Mouse (Mus musculus): ENCODE measurements at regions not wholly inside any gene's neighbourhood (a gene's known extent, or its start where the extent isn't known, plus 50 kb on each side); places are given as distances from the start of the nearest gene placed in this dataset.

DNA sequence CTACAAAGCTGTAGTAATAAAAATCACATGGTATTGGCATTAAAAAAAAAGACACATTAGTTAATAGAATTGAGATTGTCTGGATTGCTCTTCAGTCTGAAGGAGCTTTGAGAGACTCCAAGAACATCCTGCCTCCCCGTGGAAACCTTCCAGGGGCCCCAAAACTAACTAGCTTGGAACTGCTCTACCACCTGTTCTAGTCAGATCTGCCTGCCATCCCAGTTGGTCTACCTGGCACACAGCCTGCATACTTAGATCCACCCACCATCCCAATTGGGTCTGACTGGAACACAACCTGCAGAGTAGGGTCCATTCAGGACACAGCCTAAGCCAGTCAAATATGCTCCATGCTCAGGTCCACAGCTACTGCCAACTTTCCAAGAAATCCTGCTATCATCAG lies 503.6 kb downstream of the Rapgef2 start:
- DNase-seq (ENCODE audit: low spot score) = no peak

DNA sequence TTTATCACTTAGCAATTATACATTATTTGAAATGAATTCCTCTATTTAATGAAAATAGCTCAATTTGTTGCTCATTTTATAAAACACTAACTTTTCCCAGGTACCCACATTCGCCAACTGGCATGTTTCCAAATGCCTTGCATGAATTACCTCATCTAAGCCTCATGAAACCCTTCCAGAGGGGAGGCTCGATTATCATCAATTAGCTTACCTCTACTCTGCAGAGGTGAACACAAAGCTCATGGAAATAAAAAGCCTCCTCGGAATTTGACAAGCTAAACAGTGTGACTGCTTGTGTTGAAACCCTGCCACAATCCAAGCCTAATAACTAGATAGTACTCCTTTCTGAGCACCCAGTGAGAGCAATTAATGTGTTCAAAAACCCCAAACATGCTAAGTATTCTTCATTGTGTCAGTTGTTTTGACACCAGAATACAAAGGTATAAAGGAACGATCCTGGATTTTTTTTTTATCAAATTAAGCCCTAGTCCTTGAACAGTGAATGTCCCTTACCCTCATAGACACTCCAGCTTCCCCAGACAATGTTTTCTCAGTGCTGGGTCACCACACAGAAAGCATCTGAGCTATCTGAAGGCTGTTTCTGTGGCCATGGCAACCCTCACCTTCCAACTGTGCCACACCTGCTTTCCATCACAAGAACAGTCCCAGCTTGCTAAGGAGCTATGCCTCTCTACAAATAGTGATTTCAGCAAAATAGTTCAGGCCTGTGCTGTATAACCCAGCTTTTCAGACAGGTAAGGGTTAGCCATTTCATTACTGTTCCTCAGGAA lies 530.4 kb downstream of the Rapgef2 start:
- DNase-seq (ENCODE audit: low spot score) = no peak

DNA sequence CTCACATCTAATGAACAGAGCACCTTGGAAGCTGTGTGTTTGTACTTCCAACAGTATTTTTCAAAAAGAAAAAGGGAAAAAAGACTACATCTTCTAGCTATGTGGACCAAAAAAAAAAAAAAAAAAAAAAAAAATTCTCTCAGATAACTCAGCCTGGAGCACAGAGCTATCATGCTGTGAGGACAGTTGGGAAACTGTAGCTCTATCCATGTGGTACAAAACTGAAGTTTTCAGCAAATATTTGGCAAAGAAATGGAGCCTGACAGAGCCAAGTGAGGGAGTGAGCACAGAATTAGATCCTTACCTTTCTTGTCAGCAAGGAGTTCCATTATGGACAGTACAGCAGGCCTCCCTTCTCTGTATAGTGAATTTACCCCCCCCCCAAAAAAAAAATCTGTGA lies 550.2 kb downstream of the Rapgef2 start:
- DNase-seq (ENCODE audit: low spot score) = no peak

DNA sequence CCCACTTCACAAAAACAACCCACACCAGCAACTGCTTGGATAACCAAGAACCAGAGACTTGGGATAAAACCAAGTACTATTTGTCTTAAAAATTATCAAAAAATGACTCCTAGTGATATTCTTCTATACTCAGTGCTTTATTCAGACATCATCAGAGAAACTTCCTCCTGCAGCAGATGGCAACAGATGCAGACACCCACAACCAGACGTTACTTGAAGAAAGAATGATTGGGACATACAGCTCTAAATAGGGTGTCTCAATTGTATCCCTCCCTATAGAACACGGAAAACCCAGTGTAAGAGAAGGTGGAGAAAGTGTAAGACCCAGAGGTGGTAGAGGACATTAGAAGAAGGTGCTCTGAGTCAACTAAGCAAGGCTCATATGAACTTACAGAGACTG lies 569.6 kb downstream of the Rapgef2 start:
- DNase-seq (ENCODE audit: low spot score) = no peak

DNA sequence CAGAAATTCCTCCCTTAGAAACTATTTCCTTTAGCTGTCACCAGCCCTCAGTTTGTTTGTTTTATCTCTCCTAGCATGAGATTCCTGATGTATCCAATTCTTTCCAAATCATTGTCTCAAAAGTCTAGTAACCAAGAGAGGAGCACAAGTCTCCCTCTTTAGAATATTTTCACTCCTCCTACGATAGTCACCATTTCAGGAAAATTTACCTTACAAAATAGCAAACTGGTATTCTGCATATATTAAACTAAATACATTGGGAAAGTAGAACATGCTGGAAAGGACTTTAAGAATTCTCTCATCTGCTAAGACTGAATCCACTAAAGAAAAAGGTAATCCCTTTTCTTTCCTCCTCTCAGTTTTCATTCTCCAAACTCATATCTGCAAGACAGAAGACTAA lies 578.6 kb downstream of the Rapgef2 start:
- no peak for DNase-seq (ENCODE audit: low spot score)

DNA sequence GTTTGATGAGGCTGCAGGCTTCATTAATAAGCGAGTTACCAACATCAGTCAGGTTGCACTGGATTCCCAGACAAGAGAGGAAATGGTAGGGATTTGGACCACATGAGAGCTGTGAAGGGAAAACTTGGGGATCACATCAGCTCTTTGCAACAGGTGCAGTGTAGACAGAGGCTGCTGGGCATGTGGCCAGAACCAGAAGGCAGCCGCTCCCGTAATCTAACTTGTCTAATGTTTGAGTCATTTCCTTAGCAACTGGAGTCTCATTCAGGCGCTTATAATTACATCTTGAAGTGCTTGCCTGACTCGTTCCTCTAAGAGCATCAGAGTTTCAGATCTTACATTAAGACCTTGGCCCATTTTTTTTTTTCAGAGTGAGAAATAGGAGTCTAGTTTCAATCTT lies 587.4 kb downstream of the Rapgef2 start:
- no peak for DNase-seq (ENCODE audit: low spot score)

DNA sequence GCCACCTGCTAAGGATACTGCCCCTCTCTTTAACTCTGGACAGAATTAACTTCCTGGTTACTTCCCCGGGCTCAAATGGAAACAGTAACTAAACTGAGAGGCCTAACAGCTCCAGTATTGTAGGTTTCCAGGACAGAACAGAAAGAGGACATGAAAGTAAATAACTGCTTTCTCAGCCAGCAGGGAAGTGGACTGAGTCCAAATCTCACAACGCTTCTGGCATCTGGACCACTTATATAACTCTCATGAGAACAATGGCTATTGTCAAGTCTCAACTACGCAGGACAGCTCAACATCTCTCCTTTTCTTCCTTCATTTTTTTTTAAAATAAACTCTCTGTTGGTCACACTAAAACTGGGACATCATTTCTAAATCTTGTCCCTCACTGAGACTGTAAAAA lies 594.8 kb downstream of the Rapgef2 start:
- no peak for DNase-seq (ENCODE audit: low spot score)

DNA sequence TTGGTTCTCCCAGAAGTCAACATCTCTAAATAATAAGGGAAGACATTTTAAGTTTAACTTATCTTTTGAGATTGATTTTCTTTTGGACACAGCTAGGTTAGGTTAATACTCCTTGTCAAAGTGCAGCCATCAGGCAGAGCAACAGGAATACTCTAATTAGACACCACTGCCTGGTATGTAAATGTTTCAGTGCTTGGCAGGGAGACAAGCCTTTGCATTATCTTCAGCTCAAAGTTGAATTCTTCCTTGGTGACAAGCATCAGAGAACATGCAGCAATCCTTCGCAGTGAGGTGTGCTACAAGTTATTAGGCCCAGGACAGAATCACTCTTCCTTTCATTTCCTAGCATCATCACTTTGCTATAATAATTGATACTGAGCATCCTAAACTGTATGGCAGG lies 608.7 kb downstream of the Rapgef2 start:
- no peak for DNase-seq (ENCODE audit: low spot score)

DNA sequence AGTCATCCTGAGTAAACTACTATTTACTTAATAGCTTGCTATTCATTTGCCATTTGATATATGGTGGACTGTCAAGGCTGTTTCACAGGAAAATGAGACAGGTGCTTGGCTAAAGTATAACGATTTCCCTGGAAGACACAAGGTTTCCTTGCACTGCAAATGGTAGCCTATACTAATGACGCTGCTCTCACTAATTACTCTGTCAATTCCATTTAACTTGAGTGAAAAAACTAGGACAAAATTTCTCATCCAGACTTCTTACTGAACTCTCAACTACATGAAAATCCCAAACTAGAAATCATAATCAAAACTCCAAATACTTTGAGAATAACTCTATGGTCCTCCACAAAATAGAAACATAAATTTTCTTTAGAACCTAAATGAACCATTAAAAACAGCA lies 609.5 kb downstream of the Rapgef2 start:
- DNase-seq (ENCODE audit: low spot score) = no peak

DNA sequence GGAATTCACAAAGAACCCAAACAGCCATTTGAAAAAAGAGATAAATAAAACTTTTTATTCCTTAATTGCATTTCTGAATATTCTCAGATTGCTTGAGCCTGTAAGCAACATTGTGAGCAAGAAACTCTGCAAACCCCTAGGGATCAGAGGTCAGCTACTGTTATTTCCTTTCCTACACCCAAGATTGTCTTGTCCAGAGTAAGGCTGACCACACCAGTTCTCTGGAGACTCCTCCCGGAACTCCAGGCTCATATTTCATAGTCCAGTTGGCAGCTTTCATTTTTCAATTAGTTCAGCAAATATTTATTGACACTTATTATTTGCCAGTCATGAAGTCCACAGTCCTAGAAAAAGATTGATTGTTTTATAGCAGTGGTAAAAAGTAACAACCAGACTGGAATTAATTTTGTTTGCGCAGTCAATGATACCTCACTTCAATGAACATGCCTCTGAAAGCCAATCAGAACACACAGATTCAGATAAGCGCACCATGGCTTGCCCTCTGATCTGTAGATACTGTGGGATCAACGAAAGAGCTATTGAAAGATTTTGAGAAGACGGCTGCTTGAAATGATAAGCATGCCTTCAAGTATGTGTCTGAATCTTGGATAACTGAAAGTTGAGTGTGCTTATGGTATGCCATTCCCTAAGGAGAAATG lies 611.7 kb downstream of the Rapgef2 start:
- DNase-seq (ENCODE audit: low spot score) = no peak

DNA sequence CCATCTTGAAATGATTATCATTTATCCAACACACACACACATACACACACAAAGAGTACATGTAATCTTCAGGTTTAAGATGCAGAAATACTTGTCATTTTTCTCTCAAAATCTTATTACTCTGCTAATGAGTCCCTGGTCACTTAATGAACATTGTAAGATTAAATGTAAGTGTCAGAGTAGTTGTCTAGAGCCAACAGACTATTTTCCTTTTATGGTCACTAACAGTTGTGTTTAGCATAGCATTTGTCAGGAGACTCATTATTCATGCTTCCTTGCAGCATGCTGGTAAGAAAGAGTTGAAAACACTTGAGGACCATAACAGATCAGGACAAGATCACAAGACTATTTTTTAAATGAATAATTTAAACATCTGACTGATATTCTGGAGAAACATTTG lies 618.3 kb downstream of the Rapgef2 start:
- no peak for DNase-seq (ENCODE audit: low spot score)

DNA sequence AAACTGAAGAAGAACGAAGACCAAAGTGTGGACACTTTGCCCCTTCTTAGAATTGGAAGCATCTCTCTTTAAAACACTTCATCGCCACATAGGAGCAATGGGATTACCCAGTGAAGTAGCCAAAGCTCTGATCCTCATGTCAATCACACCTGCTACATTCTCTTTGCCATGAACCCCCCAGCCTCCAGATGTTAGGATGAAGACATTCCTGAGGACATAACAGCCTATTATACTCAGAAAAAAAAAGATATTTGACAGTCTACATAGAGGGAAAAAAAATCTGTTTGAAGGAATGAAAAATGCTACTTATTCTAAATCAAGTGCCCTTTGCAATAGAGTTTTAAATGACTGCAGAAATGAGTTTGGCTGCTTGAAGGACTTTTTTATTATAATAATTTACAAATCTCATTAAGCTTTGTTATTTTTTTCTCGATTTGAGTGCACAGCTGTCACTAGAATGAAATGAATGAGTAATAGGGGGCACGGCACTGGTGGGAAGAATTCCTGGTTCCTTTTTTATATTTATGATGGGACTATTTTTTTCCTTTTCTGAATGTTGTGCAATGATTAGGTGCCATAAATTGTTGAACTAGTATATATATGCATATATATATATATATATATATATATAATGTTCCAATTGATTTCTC lies 618.8 kb downstream of the Rapgef2 start:
- no peak for DNase-seq (ENCODE audit: low spot score)

DNA sequence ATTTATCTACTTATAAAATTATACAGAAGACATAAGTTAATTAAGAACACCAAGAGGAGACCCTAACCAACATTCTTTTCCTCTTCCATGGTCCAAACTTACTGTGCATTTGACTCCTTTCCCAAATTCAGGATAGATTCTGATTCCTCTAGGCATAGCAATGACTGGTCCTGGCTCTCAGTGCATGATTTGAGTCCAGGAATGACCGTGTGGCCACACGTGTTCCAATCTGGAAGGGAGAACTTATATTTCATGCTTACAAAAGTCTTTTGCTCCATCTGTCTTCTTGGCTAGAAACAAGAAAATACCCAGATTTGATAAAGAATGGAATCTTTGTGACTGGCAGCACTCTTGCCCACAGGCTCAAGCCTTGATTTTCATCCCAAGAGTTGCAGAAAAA lies 638.2 kb downstream of the Rapgef2 start:
- no peak for DNase-seq (ENCODE audit: low spot score)

DNA sequence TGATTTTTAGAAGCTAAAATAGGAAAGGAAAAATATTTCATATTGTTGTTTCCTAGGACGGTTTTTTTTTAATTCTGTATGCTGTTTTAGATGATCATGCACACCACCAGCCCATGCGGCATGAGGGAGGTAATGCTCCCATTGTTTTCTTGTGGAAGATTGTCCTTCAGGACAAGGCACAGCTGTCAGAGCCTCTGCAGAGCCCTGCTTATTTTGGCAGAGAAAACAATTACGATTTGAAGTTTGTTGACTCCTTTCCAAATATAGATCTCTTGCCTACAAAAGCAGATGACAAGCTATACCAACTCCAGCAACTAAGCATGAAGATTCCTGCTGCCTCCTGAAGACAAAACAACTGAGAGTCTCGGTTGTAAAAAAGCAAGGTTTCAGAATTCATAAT lies 650.9 kb downstream of the Rapgef2 start:
- DNase-seq (ENCODE audit: low spot score) = no peak

DNA sequence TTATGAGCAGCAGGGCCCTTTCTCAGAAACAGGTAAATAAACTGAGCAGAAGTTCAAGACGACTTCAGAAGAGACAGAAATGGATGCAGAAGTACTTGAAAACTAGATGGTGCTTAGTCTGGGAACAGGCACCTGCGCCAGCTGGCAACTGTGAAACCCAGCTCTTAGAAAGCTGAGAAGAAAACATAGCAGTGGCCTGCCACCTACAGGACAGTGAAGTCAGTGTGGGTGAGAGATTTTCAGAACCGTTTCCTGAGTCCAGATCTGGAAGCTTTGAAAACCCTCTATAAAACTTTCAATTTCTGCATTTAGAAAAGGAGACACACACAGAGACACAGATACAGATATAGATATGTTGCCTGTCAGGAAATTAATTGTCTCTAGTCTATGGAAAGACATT lies 667.4 kb downstream of the Rapgef2 start:
- no peak for DNase-seq (ENCODE audit: low spot score)

DNA sequence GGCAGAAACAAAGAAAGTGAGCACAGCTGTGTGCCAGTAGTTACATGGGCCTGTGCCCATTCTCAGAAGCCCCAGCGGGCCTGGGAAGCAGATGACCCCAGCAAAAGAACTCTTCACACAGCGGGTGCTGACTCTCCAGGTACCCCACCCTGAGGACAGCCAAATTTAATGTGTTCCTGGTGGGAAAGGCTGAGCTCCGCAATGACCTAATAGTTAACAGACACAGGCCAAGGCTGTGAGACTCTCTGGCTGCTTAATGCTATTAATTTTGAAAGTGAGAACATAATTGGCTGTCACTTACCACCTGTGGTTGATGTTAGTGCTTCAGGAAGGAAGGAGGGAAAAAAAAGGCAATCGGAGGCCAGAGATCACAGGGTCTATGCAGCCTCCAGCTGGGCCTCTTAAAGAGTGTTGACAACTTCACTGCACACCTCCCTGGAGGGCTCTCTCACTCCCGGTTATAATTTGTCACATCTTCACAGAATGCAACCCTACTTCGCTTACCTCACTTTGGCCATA lies 691.5 kb downstream of the Rapgef2 start:
- DNase-seq (ENCODE audit: low spot score) = no peak

DNA sequence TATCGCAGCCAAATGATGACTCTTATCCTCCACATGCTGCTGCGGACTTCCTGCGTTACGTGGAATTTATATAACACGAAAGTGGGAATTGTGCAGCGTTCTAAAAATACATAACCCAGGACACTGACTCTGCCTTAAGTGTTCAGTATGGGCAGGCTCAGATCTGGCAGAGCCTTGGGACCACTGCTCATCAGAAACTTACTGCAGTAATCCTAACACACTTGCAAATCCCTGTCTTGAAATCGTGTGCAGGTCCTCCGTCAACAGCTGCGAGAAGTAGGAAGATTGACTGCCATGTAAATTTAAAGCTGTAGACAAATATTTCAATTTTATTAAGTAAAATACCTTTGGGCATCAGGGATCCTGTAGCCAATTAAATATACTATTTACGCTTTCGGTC lies 692.0 kb downstream of the Rapgef2 start:
- no peak for DNase-seq (ENCODE audit: low spot score)

DNA sequence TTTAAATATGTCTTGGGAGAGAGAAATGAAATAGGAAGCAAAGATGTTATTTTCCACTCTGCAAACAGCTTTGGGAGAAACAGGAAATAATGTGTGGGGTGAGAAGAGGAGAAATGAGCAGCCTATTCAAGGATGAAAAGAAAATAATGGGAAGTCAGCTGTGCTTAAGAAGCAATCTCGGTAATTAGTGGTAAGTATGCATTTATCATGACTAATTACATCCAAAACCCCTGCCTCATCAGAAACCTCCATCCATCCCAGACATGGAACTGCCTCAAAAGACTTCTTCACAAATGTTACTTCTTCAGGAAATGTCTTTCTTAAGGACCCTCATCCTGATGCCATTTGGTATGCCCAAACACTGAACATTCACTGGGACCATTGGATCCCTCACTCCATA lies 699.7 kb downstream of the Rapgef2 start:
- DNase-seq (ENCODE audit: low spot score) = no peak

DNA sequence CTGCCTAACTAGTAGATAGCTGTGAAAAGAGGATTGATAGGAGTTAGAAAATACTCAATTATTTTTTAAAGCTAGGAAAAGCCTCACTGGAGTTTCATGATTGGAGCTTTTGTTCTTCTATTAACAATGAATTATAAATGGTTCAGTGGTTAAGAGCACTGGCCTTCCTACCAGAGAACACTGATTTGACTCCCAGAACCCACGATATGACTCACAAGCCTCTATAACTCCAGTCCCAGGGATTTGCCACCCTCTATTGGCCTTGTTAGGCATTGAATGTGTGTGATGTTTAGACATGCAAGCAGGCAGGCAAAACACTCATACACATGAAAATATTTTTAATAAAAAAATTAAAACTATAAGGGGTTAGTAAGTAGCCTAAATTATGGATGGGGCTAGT lies 704.4 kb downstream of the Rapgef2 start:
- no peak for DNase-seq (ENCODE audit: low spot score)

DNA sequence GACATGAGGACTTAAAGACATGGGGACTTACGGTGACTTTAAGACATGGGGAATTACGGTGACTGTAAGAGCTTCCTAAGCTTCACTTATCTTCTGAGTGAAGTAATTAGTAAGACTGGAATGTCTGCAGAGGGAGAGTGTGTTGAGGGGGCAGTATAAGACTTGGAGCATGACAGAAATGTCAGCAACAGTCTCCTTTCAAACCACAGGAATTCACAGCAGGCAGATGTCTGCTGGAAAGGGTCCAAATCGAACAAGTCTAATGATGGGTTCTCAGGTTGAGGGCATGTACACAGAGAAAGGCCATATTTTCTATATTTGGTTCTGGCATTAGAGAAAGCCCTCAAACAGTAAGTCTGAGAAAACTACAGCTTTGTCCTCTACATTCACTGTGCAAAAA lies 705.2 kb downstream of the Rapgef2 start:
- no peak for DNase-seq (ENCODE audit: low spot score)

DNA sequence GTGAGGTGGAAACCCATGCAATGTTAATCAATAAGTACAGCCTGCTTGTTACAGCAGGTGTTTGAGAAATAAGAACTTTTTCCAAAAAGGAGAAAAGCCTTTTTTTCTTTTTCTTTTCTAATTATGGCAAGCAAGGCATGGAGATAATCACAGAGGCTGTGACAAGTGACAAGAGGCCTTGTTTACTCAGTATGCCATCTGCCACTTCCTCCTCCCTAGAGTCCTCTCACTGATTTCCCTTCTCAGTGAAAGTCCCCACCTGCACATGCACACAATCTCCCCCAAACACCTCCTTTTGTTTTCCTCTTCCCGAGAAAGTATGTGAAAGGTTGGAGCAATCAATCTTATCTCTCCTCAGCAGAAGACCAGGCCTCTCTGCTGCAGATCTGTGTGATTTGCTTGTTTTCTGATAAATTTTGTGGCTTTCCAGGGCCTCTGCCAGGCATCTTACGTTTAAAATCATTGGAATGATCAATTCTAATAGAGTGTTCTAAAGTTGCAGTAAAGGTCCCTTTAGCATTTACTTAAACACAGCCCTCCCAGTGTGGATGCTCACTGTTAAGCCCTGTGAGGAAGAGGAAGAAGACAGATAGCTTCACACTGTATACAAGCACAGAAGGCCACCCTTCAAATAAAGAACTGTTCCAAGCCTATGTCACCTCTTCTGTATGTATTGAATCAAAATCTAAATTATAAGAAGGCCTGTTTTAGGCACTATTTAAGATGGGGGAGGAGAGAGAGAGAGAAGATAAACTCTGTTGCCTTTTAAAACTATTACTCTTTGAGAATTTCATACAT lies 710.5 kb downstream of the Rapgef2 start:
- no peak for DNase-seq (ENCODE audit: low spot score)

DNA sequence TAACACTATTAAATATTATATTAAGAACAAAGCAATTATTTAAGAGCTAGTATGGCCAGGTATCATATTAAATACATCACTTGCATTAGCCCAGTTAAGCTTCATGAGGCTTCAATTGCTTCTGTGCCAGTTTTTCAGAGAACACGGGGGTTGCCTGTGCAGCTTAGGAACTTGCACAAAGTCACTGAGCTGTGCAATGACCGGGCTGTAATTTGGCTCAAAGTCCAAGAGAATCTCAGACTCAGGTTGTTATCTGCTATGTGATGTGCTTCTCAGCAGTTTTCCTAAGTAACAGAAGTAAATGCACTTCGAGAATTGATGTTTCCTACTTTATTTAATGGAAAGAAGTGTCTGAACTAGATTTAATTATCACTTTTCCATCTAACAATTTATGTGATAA lies 711.5 kb downstream of the Rapgef2 start:
- DNase-seq (ENCODE audit: low spot score) = no peak

Data from ovary, postnatal 10 days (tissue).